In genomic region chr5:103008894-103009293, GRCm38 (mm10) we compare ENCODE assay signal across 13 mouse cellular contexts.
DNase-seq lines count a peak whose midpoint lies in the region; ATAC-seq and TF ChIP-seq lines count a peak whose summit lies in the region.
"Had no signal": no experiment of that assay in that cellular context is flagged by ENCODE, and none has a peak within 500 bp of the region (broad histone marks: within the 10 kb centered on the region; RNA-seq: fewer than 3 reads in every experiment).

No protein-coding gene starts in this region.

- H3K27me3 ChIP-seq in midbrain, postnatal 0 days (ENCODE audit: insufficient read depth, low read length) = no peaks in the 10 kb centered on the region
- no peaks in the 10 kb centered on the region for H3K27me3 ChIP-seq in midbrain, embryonic 11.5 days (ENCODE audit: control insufficient read depth, insufficient read depth, low read length)
- H3K27me3 ChIP-seq: neural tube, embryonic 13.5 days had no signal

- no peaks in the 10 kb centered on the region for H3K36me3 ChIP-seq in midbrain, postnatal 0 days (ENCODE audit: insufficient read depth, low read length)
- no peaks in the 10 kb centered on the region for H3K36me3 ChIP-seq in midbrain, embryonic 11.5 days (ENCODE audit: control insufficient read depth, insufficient read depth, low read length)
- H3K36me3 ChIP-seq: G1E; neural tube, embryonic 13.5 days had no signal

- no peak overlapping the region for H3K27ac ChIP-seq in midbrain, postnatal 0 days (ENCODE audit: low read depth, low read length)
- no peak overlapping the region for H3K27ac ChIP-seq in midbrain, embryonic 11.5 days (ENCODE audit: low read depth, low read length)
- H3K27ac ChIP-seq: neural tube, embryonic 13.5 days had no signal

- WGBS in midbrain, postnatal 0 days = 54% methylated on average over 4 of the region's 4 CpGs
- 87% methylated on average over 4 of the region's 4 CpGs for WGBS in midbrain, embryonic 11.5 days

- no peak for ATAC-seq in midbrain, postnatal 0 days (ENCODE audit: low FRiP score)
- no peak for ATAC-seq in midbrain, embryonic 11.5 days (ENCODE audit: low FRiP score)

- no peak for TF ChIP-seq CTCF in midbrain, postnatal 0 days (IDR thresholded peaks at IDR 0.05)

- H3K4me2 ChIP-seq in midbrain, postnatal 0 days (ENCODE audit: low read depth, low read length, poor library complexity, severe bottlenecking) = no peak overlapping the region
- no peak overlapping the region for H3K4me2 ChIP-seq in midbrain, embryonic 11.5 days
- H3K4me2 ChIP-seq: neural tube, embryonic 13.5 days had no signal

- DNase-seq in adrenal gland, postnatal 36 days = peak; percentile 1 to 16
- DNase-seq in adrenal gland, adult 8-10 months = no peak
- peak; percentile 68 for DNase-seq in midbrain, postnatal 0 days (ENCODE audit: low spot score)
- DNase-seq in midbrain, embryonic 11.5 days (ENCODE audit: low spot score, missing footprints) = no peak
- peak; percentile 38 to 81 for DNase-seq in frontal cortex, adult 2 months (ENCODE audit: extremely low spot score in 1 of 2, low spot score in 1 of 2)
- no peak for DNase-seq in gastrocnemius, postnatal 36 days
- no peak for DNase-seq in liver
- DNase-seq in retina, postnatal 1 day = no peak
- DNase-seq: heart, adult 11 months; kidney, postnatal 10 days; lung, adult 2 months had no signal

- no peaks in the 10 kb centered on the region for H3K9me3 ChIP-seq in midbrain, postnatal 0 days (ENCODE audit: low read length)
- no peaks in the 10 kb centered on the region for H3K9me3 ChIP-seq in midbrain, embryonic 11.5 days (ENCODE audit: control insufficient read depth, low read length)
- H3K9me3 ChIP-seq: neural tube, embryonic 13.5 days had no signal

- H3K4me1 ChIP-seq in midbrain, postnatal 0 days (ENCODE audit: insufficient read depth, low read length) = no peaks in the 10 kb centered on the region
- no peaks in the 10 kb centered on the region for H3K4me1 ChIP-seq in midbrain, embryonic 11.5 days (ENCODE audit: control insufficient read depth, insufficient read depth, low read length)

- no peak overlapping the region for H3K9ac ChIP-seq in midbrain, postnatal 0 days (replicated peaks; ENCODE audit: low read length, poor library complexity, severe bottlenecking)
- no peak overlapping the region for H3K9ac ChIP-seq in midbrain, embryonic 11.5 days (ENCODE audit: low read length)
- H3K9ac ChIP-seq: neural tube, embryonic 13.5 days had no signal

- no peak overlapping the region for H3K4me3 ChIP-seq in midbrain, postnatal 0 days (ENCODE audit: low read depth, low read length)
- no peak overlapping the region for H3K4me3 ChIP-seq in midbrain, embryonic 11.5 days (ENCODE audit: low read depth, low read length)
- H3K4me3 ChIP-seq: neural tube, embryonic 13.5 days had no signal

- intact Hi-C loops in gastrocnemius, postnatal 36 days (cut with DNase I) = no loop called here

Comparison
In these comparisons a context has a peak if more than half of its experiments do, and no peak if none do; other contexts are left out.
1. DNase-seq: peak in adrenal gland, postnatal 36 days (2 of 2), midbrain, postnatal 0 days (single experiment) and frontal cortex, adult 2 months (2 of 2); none in adrenal gland, adult 8-10 months (single experiment), midbrain, embryonic 11.5 days (single experiment), gastrocnemius, postnatal 36 days (0 of 2), liver (single experiment) and retina, postnatal 1 day (single experiment).